Mouse (Mus musculus) cortical plate, adult 2 months (tissue): ENCODE results near the gene Hoxa13. TPM values are rescaled to one million over a fixed set of nuclear protein-coding genes. Genes with fewer than 3 reads are reported as not detected.

Experiments
- H3K27ac ChIP-seq: fragments of 200-500 bp; 2 replicates; pipeline ENCODE4 v1.5.1; 2012; ENCODE audit warnings: low read length, control low read depth, inconsistent platforms; ENCODE audit not compliant: insufficient read depth
- H3K4me1 ChIP-seq: fragments of 200-500 bp; 2 replicates; pipeline ENCODE4 v1.6.1; 2011; ENCODE audit warnings: low read length; ENCODE audit not compliant: control insufficient read depth, insufficient read depth
- H3K4me3 ChIP-seq: fragments of 200-500 bp; 2 replicates; pipeline ENCODE4 v1.5.1; 2011; ENCODE audit warnings: mild to moderate bottlenecking, low read length, control low read depth; ENCODE audit not compliant: insufficient read depth
- CTCF ChIP-seq: fragments of 200-500 bp; IDR thresholded peaks from 2 replicates; pipeline ENCODE4 v1.5.1; 2011; ENCODE audit warnings: mild to moderate bottlenecking, control low read depth, low read length; ENCODE audit not compliant: insufficient read depth; ENCODE audit errors: extremely low read depth
- POLR2A ChIP-seq: fragments of 200-500 bp; IDR thresholded peaks from 2 replicates; pipeline ENCODE4 v1.6.1; 2011; ENCODE audit warnings: mild to moderate bottlenecking, low read length, control low read depth; ENCODE audit not compliant: insufficient read depth; ENCODE audit errors: extremely low read depth
- polyA plus RNA-seq: library from polyadenylated mRNA; depleted of rRNA; stranded (reverse); fragments of >200 nt; gene quantifications from 2 replicates; pipeline ENCODE4 v1.2.3, GENCODE M21; 2012

Gene Hoxa13
- polyA plus RNA-seq, 1 experiment: not detected

GRCm38 (mm10) chr6:52229558-52230416 is 30.9 kb downstream of the Hoxa13 start:
- TF ChIP-seq POLR2A (no peak), CTCF (no peak)
- no peaks in the 10 kb centered on the region for H3K4me1 ChIP-seq
- no peak overlapping the region for H3K27ac ChIP-seq
- H3K4me3 ChIP-seq: no peak overlapping the region

- TF ChIP-seq POLR2A (no peak), CTCF (no peak)
- Histone ChIP-seq H3K4me1 (no peaks in the 10 kb centered on the region), H3K4me3 (no peak overlapping the region), H3K27ac (no peak overlapping the region)
These were observed 31.9 kb downstream of the Hoxa13 start for GRCm38 (mm10) chr6:52228475-52229465.

- no peak overlapping the region for H3K4me3 ChIP-seq
- no peaks in the 10 kb centered on the region for H3K4me1 ChIP-seq
- no peak for TF ChIP-seq CTCF
- TF ChIP-seq POLR2A: no peak
- no peak overlapping the region for H3K27ac ChIP-seq
These were observed 33.0 kb downstream of the Hoxa13 start for GRCm38 (mm10) chr6:52227470-52228222.

GRCm38 (mm10) chr6:52226569-52227257 is 34.0 kb downstream of the Hoxa13 start:
- TF ChIP-seq POLR2A: no peak
- no peak for TF ChIP-seq CTCF

GRCm38 (mm10) chr6:52225612-52226568 is 34.8 kb downstream of the Hoxa13 start:
- H3K4me1 ChIP-seq: no peaks in the 10 kb centered on the region
- TF ChIP-seq CTCF: no peak
- no peak for TF ChIP-seq POLR2A
- no peak overlapping the region for H3K27ac ChIP-seq
- no peak overlapping the region for H3K4me3 ChIP-seq

More at GRCm38 (mm10) chr6:52226569-52227257, 34.0 kb downstream of the Hoxa13 start:
- H3K4me3 ChIP-seq: no peak overlapping the region
- H3K4me1 ChIP-seq: no peaks in the 10 kb centered on the region
- no peak overlapping the region for H3K27ac ChIP-seq

- Histone ChIP-seq H3K27ac (no peak overlapping the region), H3K4me3 (no peak overlapping the region), H3K4me1 (no peaks in the 10 kb centered on the region)
- TF ChIP-seq CTCF (no peak), POLR2A (no peak)
These were observed 35.6 kb downstream of the Hoxa13 start for GRCm38 (mm10) chr6:52224895-52225611.

GRCm38 (mm10) chr6:52223939-52224760 is 36.5 kb downstream of the Hoxa13 start:
- no peaks in the 10 kb centered on the region for H3K4me1 ChIP-seq
- TF ChIP-seq CTCF: no peak
- no peak for TF ChIP-seq POLR2A
- H3K27ac ChIP-seq: no peak overlapping the region
- H3K4me3 ChIP-seq: no peak overlapping the region
